Mouse (Mus musculus) liver, adult 2 months (tissue): ENCODE data around the gene Acbd3.

Source experiments
- CTCF ChIP-seq: fragments of 200-500 bp; IDR thresholded peaks from 2 replicates; pipeline ENCODE4 v1.5.1; 2011; ENCODE audit warnings: low read depth, low read length, control low read depth
- POLR2A ChIP-seq: fragments of 200-500 bp; IDR thresholded peaks from 2 replicates; pipeline ENCODE4 v1.6.1; 2011; ENCODE audit warnings: low read length, control low read depth; ENCODE audit not compliant: insufficient read depth; ENCODE audit errors: extremely low read depth

DNA sequence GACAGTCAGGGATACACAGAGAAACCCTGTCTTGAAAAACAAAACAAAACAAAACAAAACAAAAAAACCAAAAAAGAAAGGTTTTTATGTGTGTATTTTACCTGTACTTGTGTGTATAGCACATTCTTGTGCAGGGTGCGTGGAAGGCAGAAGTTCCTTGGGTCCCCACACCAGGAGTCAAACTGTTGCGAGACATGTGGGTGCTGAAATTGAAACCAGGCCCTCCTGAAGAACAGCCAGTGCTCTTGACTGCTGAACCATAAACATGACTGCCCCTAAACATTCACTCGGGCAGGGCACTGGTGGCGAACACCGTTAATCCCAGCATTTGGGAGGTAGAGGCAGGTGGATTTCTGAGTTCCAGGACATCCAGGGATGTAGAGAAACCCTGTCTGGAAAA lies 74.2 kb downstream of the Acbd3 start:
- TF ChIP-seq CTCF (no peak), POLR2A (no peak)
